Mouse (Mus musculus) bone marrow macrophage, adult 2 months (primary cell): Measurements from ENCODE around the gene Serinc5.

ENCODE experiments used
- CTCF ChIP-seq: IDR thresholded peaks from 2 replicates; pipeline ENCODE4 v1.5.1; 2012; ENCODE audit warnings: low read depth, mild to moderate bottlenecking, low read length, moderate library complexity
- POLR2A ChIP-seq: IDR thresholded peaks from 2 replicates; pipeline ENCODE4 v1.6.1; 2012; ENCODE audit warnings: mild to moderate bottlenecking, low read depth, low read length, borderline replicate concordance

DNA sequence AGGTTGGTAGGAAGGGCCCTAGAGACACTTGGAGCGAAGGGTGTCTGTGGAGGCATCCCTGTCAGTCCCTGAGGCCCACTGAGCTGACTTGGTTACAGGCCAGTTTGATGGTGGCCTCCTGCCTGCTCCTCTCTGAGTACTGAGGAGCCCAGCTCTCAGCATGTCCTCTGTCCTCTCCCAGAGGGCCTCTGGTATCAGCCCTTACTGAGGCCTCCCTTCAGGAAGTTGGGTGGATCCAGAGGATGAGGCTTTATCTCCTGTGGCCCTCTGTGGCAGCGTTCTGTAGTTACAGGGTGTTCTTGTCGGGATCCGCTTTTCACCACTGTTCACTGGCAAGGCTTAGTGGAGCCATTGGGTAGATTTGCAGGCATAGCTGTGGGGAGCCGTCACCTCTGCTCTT is 132.4 kb downstream of the Serinc5 start:
- TF ChIP-seq POLR2A (no peak), CTCF (no peak)
